Mouse (Mus musculus) olfactory bulb, adult 2 months (tissue): ENCODE results near the gene Epb41. TPM values are rescaled to one million over a fixed set of nuclear protein-coding genes. Genes with fewer than 3 reads are reported as not detected.

Experiments used
- H3K27ac ChIP-seq: fragments of 200-500 bp; 2 replicates; pipeline ENCODE4 v1.5.1; 2012; ENCODE audit warnings: low read depth, low read length; ENCODE audit not compliant: insufficient read depth
- H3K4me1 ChIP-seq: fragments of 200-500 bp; 2 replicates; pipeline ENCODE4 v1.6.1; 2012; ENCODE audit warnings: low read length; ENCODE audit not compliant: control insufficient read depth, insufficient read depth
- H3K4me3 ChIP-seq: fragments of 200-500 bp; 2 replicates; pipeline ENCODE4 v1.5.1; 2012; ENCODE audit warnings: mild to moderate bottlenecking, low read depth, low read length, moderate library complexity; ENCODE audit not compliant: insufficient read depth
- CTCF ChIP-seq: fragments of 200-500 bp; IDR thresholded peaks from 2 replicates; pipeline ENCODE4 v1.5.1; 2012; ENCODE audit warnings: low read depth, mild to moderate bottlenecking, low read length, moderate library complexity; ENCODE audit not compliant: insufficient read depth
- POLR2A ChIP-seq: fragments of 200-500 bp; IDR thresholded peaks from 2 replicates; pipeline ENCODE4 v1.6.1; 2012; ENCODE audit warnings: mild to moderate bottlenecking, low read depth, low read length, moderate library complexity; ENCODE audit not compliant: insufficient read depth
- WGBS: fragments of 180-500 bp; shearing (Covaris S2); methylation state at CpG from one replicate; pipeline ENCODE4 v1.1.7; 2018; 5-methylcytosine and 5-hydroxymethylcytosine counted together
- polyA plus RNA-seq: library from polyadenylated mRNA; stranded (reverse); fragments of >200 nt; gene quantifications from 2 replicates; pipeline ENCODE4 v1.2.4, GENCODE M21; 2012; ENCODE audit warnings: low replicate concordance; ENCODE audit not compliant: missing spikeins, insufficient read depth, insufficient read length

Epb41 gene
- 382 TPM in 1 of 2 replicates, not detected in the other for polyA plus RNA-seq

- 2% methylated on average over 47 of the region's 47 CpGs for WGBS
These were observed at the start of gene Epb41 for GRCm38 (mm10) chr4:132074933-132075769. Epb41 (minus strand) TSS chr4:132075321.

DNA sequence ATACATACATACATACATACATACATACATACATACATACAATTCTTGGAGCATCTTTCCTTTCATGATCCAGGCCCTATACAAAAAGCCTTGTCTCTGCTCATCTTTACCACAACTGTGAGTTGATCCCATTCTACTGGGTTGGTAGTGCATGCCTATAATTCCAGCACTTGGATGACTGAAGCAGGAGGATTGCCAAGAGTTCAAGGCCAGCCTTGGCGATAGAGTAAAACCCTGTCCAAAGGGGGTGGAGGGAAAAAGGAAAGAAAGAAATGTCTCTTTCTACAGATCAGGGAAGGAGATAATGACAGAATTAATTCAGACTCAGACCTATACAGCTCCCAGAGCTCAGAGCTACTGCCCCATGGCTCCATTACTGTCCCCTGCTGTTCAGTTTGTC, 48.0 kb upstream of the Epb41 start:
- WGBS, result 78% methylated on average over 1 of the region's 1 CpGs
- H3K27ac ChIP-seq, result no peak overlapping the region
- no peak for TF ChIP-seq POLR2A
- TF ChIP-seq CTCF, result no peak
- no peak overlapping the region for H3K4me3 ChIP-seq
- H3K4me1 ChIP-seq, result peaks cover 26% of the 10 kb centered on the region

More at GRCm38 (mm10) chr4:132074933-132075769, at the start of gene Epb41:
- Histone ChIP-seq H3K4me3 (peak within 1 kb of the TSS; percentile 53), H3K27ac (no peak within 1 kb of the TSS), H3K4me1 (peaks cover 23% of the 10 kb centered on the region)
- TF ChIP-seq CTCF, result no peak
- no peak for TF ChIP-seq POLR2A

GRCm38 (mm10) chr4:132121674-132122073, 46.6 kb upstream of the Epb41 start:
- Histone ChIP-seq H3K4me3 (no peak overlapping the region), H3K4me1 (peaks cover 29% of the 10 kb centered on the region), H3K27ac (no peak overlapping the region)
- TF ChIP-seq POLR2A (no peak), CTCF (no peak)
- WGBS, result 81% methylated on average over 5 of the region's 5 CpGs

DNA sequence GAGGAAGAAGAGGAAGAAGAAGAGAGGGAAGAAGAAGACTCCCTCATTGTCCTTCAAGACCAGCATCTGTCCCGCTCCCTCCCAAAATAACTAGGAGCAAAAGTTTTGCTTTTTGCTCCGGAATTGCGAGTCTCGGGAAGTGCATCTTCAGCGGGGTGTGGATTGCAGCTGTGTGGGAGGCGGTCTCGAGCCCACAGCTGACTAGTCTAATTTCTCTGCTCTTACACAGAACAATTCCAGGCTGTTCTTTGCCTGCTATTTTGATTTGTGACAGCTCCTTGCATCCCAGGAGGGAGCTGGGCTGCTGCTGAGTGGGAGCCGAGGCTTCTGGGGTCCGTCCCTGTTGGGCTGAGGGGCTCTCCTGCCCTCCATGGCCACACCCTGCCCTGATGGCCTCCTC, 44.4 kb upstream of the Epb41 start:
- no peak for TF ChIP-seq CTCF
- TF ChIP-seq POLR2A, result no peak
- 12% methylated on average over 9 of the region's 9 CpGs for WGBS
- no peak overlapping the region for H3K4me3 ChIP-seq
- peak overlapping the region; percentile 97 for H3K27ac ChIP-seq
- peaks cover 26% of the 10 kb centered on the region for H3K4me1 ChIP-seq

GRCm38 (mm10) chr4:132116315-132116714, 41.2 kb upstream of the Epb41 start:
- Histone ChIP-seq H3K4me3 (no peak overlapping the region), H3K4me1 (peaks cover 34% of the 10 kb centered on the region), H3K27ac (no peak overlapping the region)
- TF ChIP-seq POLR2A, result no peak
- TF ChIP-seq CTCF, result no peak
- WGBS, result 92% methylated on average over 4 of the region's 4 CpGs

GRCm38 (mm10) chr4:132113411-132114095, 38.4 kb upstream of the Epb41 start:
- H3K4me1 ChIP-seq, result peaks cover 29% of the 10 kb centered on the region
- H3K4me3 ChIP-seq, result peak overlapping the region; percentile 8
- TF ChIP-seq CTCF, result no peak
- no peak for TF ChIP-seq POLR2A
- no peak overlapping the region for H3K27ac ChIP-seq
- WGBS, result 58% methylated on average over 53 of the region's 53 CpGs

DNA sequence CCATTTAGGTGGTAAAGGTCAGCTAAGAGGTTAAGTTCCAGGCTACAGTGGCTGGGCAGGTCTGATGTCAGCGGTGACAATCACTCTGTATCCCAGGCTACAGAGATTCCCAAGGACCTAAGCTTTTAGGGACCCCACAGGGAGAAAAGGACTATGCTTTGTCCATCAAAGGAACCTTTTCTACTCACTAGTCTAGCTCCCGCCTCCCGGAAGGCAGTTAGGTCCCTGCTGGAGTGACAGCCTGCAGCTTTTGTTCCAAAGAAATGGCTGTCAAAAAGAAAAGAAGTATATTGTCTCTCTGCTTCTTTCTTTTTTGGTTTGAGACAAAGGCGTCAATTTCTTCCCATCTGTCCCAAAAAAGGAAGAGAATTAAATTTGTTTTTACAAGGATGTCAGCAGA, 36.1 kb upstream of the Epb41 start:
- Histone ChIP-seq H3K27ac (no peak overlapping the region), H3K4me1 (peaks cover 25% of the 10 kb centered on the region), H3K4me3 (no peak overlapping the region)
- 79% methylated on average over 4 of the region's 4 CpGs for WGBS
- TF ChIP-seq POLR2A, result no peak
- TF ChIP-seq CTCF, result no peak

GRCm38 (mm10) chr4:132108221-132108620, 33.1 kb upstream of the Epb41 start:
- TF ChIP-seq CTCF, result no peak
- TF ChIP-seq POLR2A, result no peak
- Histone ChIP-seq H3K4me3 (no peak overlapping the region), H3K4me1 (peaks cover 17% of the 10 kb centered on the region), H3K27ac (no peak overlapping the region)
- 92% methylated on average over 7 of the region's 7 CpGs for WGBS

DNA sequence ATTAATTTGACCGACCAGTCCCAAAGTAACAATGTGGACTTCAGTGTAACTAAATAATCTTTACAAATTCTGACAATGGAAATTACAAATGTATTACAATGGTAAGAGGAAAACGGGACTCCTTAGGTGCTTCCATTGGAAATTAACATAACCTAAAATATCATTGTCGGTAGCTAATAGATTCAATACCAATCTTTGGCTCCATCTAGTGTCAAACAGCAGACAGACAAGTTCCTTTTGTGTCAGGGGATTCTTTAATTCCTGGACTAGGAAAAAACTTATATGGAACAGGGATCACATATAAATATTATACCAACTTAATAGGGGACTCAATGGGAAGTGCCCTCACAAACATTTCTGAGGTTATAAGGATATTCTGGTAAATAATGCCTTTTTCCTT, 26.0 kb upstream of the Epb41 start:
- H3K4me1 ChIP-seq, result peaks cover 3% of the 10 kb centered on the region; the same call in 1 of the 2 replicates
- WGBS, result 45% methylated on average over 3 of the region's 3 CpGs
- H3K4me3 ChIP-seq, result no peak overlapping the region
- no peak overlapping the region for H3K27ac ChIP-seq
- TF ChIP-seq POLR2A (no peak), CTCF (no peak)
